In the genomic region with DNA sequence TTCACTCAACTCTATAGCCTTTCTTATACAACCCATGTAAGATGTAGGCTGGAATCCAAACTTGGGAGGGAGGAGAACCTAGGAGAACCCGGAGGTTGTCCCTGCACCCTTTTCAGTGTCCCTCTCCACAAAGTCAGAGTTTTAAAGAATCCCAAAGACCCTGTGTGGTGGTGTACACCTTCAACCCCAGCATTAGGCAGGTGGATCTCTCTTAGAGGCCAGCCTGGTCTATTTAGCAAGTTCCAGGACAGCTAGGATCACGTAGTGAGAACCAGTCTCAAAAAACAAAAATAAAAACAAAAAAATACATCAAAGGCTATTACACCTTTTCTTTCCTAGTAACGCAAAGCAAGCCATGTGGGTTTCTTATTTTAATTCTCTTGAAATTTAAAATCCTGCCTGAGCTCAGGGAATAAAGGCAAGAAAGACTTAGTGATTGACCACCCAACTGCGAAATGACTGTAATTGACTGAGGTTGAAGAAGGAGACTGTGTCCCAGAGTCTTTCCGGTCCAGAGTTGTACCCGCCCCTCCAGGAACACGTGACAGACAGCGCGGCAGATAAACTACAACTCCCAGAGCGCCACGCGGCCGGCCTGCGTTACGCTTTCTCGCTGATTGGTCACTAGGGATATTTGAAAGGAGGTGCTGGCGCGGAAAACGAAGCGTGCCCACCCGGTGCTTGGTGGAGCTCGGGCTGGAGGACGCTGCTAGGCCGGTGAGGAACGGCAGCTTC, we compare ENCODE assay signal across 7 mouse cellular contexts. TPM values are rescaled to one million over a fixed set of nuclear protein-coding genes. Genes with fewer than 3 reads are reported as not detected.
DNase-seq lines count a peak whose midpoint lies in the region; ATAC-seq lines count a peak whose summit lies in the region.

Gene Espl1 (plus strand): TSS at position 634 of the 735 bp plus-strand sequence.

- H3K4me1 ChIP-seq in limb, embryonic 10.5 days: peaks cover 12% of the 10 kb centered on the region
- peaks cover 11% of the 10 kb centered on the region for H3K4me1 ChIP-seq in midbrain, embryonic 13.5 days (replicated peaks)

- H3K36me3 ChIP-seq in limb, embryonic 10.5 days: peaks cover 31% of the 10 kb centered on the region
- H3K36me3 ChIP-seq in midbrain, embryonic 13.5 days: peaks cover 19% of the 10 kb centered on the region

- 8% methylated on average over 25 of the region's 25 CpGs for WGBS in limb, embryonic 10.5 days
- 7% methylated on average over 25 of the region's 25 CpGs for WGBS in midbrain, embryonic 13.5 days

- peak within 1 kb of the TSS; percentile 81 for H3K27ac ChIP-seq in limb, embryonic 10.5 days
- 0 out of 2 replicates have a peak within 1 kb of the TSS, but pooled peaks have one; percentile 25 for H3K27ac ChIP-seq in midbrain, embryonic 13.5 days

- no peaks in the 10 kb centered on the region for H3K9me3 ChIP-seq in limb, embryonic 10.5 days (replicated peaks)
- H3K9me3 ChIP-seq in midbrain, embryonic 13.5 days: no peaks in the 10 kb centered on the region

- no peaks in the 10 kb centered on the region for H3K27me3 ChIP-seq in limb, embryonic 10.5 days (ENCODE audit: low read depth, poor library complexity, severe bottlenecking)
- H3K27me3 ChIP-seq in midbrain, embryonic 13.5 days: no peaks in the 10 kb centered on the region

- DNase-seq in adrenal gland, adult 8-10 months: peak; percentile 90
- peak; percentile 96 for DNase-seq in embryo, embryonic 9.5 days (ENCODE audit: extremely low spot score)
- peak; percentile 93 for DNase-seq in kidney, adult 11 months
- DNase-seq in limb, embryonic 10.5 days (ENCODE audit: low spot score): peak; percentile 97
- DNase-seq in spleen, adult 12 weeks (ENCODE audit: low spot score): peak; percentile 89

- peak within 1 kb of the TSS; percentile 88 for H3K4me2 ChIP-seq in midbrain, embryonic 13.5 days (replicated peaks)

- H3K4me3 ChIP-seq in limb, embryonic 10.5 days: peak within 1 kb of the TSS; percentile 81
- H3K4me3 ChIP-seq in midbrain, embryonic 13.5 days (replicated peaks): peak within 1 kb of the TSS; percentile 54

- ATAC-seq in granulocyte monocyte progenitor cell, adult 5-6 weeks (replicated peaks; ENCODE audit: poor library complexity, severe bottlenecking): peak; percentile 99
- peak; percentile 98 for ATAC-seq in midbrain, embryonic 13.5 days

- H3K9ac ChIP-seq in midbrain, embryonic 13.5 days (replicated peaks): peak within 1 kb of the TSS; percentile 49; the same call in 1 of the 2 replicates

RNA-seq across cellular contexts. Expression of gene Espl1, which starts in this region (rescaled TPM):
- 1 to 10 TPM; 1.4 to 5.3 (median 2.3) TPM for total RNA-seq in adrenal gland, adult 8-10 months (2022)
- total RNA-seq in granulocyte monocyte progenitor cell, adult 5-6 weeks (2014; fragmentation: Nextera tagmentation): 20.8 and 21.7 TPM in 2 replicates
- total RNA-seq in granulocyte monocyte progenitor cell, adult 5-6 weeks (2017): 30.4 and 50.0 TPM in 2 replicates
- 60.6 and 63.5 TPM in 2 replicates for polyA plus RNA-seq in limb, embryonic 10.5 days (2016; fragmentation: Nextera tagmentation; extraction: Ambion mirVana)
- 11.0 and 13.3 TPM in 2 replicates for polyA plus RNA-seq in midbrain, embryonic 13.5 days (2015; fragmentation: Nextera tagmentation; extraction: Ambion mirVana)

Comparison
In these comparisons a context has a peak if more than half of its experiments do, and no peak if none do; other contexts are left out.
1. Peak in every context shown above with its lines: DNase-seq, ATAC-seq, H3K4me3 ChIP-seq and H3K27ac ChIP-seq.